Mouse (Mus musculus) CH12.LX (cell line): ENCODE results near the gene Wrap53. TPM values are rescaled to one million over a fixed set of nuclear protein-coding genes. Genes with fewer than 3 reads are reported as not detected.
A peak's percentile ranks its signal among the peaks of the same experiment; 100 is the strongest.

ENCODE experiments used
- DNase-seq: peaks from one replicate; pipeline ENCODE4 v3.0.0-alpha.2; 2013; ENCODE audit errors: extremely low read depth
- H3K27ac ChIP-seq: 2 replicates; pipeline ENCODE4 v1.5.1; 2012; ENCODE audit warnings: low read depth, mild to moderate bottlenecking, control low read depth, moderate library complexity; ENCODE audit not compliant: insufficient read depth
- H3K27me3 ChIP-seq: replicated peaks from 2 replicates; pipeline ENCODE3; 2012; ENCODE audit warnings: inconsistent platforms
- H3K36me3 ChIP-seq, 2 experiments: replicated peaks in 1 of 2; 2 replicates each; pipeline versions ENCODE3 to v1.6.1; 2012; ENCODE audit warnings: inconsistent platforms in 1 of 2, low read length in 1 of 2, mild to moderate bottlenecking in 1 of 2, mixed read lengths in 1 of 2, moderate library complexity in 1 of 2; ENCODE audit not compliant: control insufficient read depth in 1 of 2, insufficient read depth in 1 of 2
- H3K4me1 ChIP-seq, 2 experiments: 2 replicates each; pipeline ENCODE4 v1.6.1; 2012; ENCODE audit warnings: inconsistent platforms in 1 of 2, moderate library complexity in 1 of 2; ENCODE audit not compliant: insufficient read depth in 2 of 2, control insufficient read depth in 1 of 2
- H3K4me2 ChIP-seq: 2 replicates; pipeline ENCODE4 v1.6.1; 2012; ENCODE audit warnings: low read depth, mild to moderate bottlenecking, control low read depth; ENCODE audit not compliant: poor library complexity, insufficient read depth, severe bottlenecking
- H3K4me3 ChIP-seq, 3 experiments: fragments of 150-350 bp in 1 of 3; sonication (generic) in 1 of 3; replicated peaks in 1 of 3; 2 replicates each; pipeline versions ENCODE3 to v1.5.1; 2011 to 2012; ENCODE audit warnings: low read depth in 2 of 3, low read length in 2 of 3, mild to moderate bottlenecking in 2 of 3, moderate library complexity in 2 of 3, control low read depth in 1 of 3, improper control_type of control experiment in 1 of 3, inconsistent platforms in 1 of 3, mixed read lengths in 1 of 3; ENCODE audit not compliant: poor library complexity in 1 of 3
- H3K79me2 ChIP-seq: replicated peaks from 2 replicates; pipeline ENCODE4 v1.6.1; 2012; ENCODE audit warnings: mild to moderate bottlenecking, moderate library complexity; ENCODE audit not compliant: control insufficient read depth, poor library complexity, insufficient read depth, severe bottlenecking; ENCODE audit errors: extremely low read depth
- H3K9ac ChIP-seq: 2 replicates; pipeline ENCODE4 v1.6.1; 2012; ENCODE audit warnings: low read depth, mild to moderate bottlenecking, control low read depth, moderate library complexity; ENCODE audit not compliant: insufficient read depth
- H3K9me3 ChIP-seq: replicated peaks from 2 replicates; pipeline ENCODE3; 2012; ENCODE audit warnings: low read length, inconsistent platforms, mixed read lengths
- CHD2 ChIP-seq: IDR thresholded peaks from 2 replicates; pipeline ENCODE4 v1.6.1; 2011; ENCODE audit warnings: low read length, improper control_type of control experiment
- CTCF ChIP-seq, 2 experiments: IDR thresholded peaks in 1 of 2; conservative IDR thresholded peaks in 1 of 2; 2 replicates each; pipeline ENCODE4 v1.5.1; 2011 to 2012; ENCODE audit warnings: low read depth in 2 of 2, low read length in 2 of 2, improper control_type of control experiment in 1 of 2, inconsistent platforms in 1 of 2, mild to moderate bottlenecking in 1 of 2, moderate library complexity in 1 of 2
- E2F4 ChIP-seq: IDR thresholded peaks from 2 replicates; pipeline ENCODE4 v1.6.1; 2011; ENCODE audit warnings: low read depth, low read length, improper control_type of control experiment; ENCODE audit not compliant: insufficient replicate concordance
- ELF1 ChIP-seq: IDR thresholded peaks from 2 replicates; pipeline ENCODE4 v1.6.1; 2014; ENCODE audit warnings: low read depth, mild to moderate bottlenecking, inconsistent platforms, low read length, improper control_type of control experiment
- HCFC1 ChIP-seq: IDR thresholded peaks from 2 replicates; pipeline ENCODE4 v1.6.1; 2012; ENCODE audit warnings: low read depth, mild to moderate bottlenecking, inconsistent platforms, low read length, improper control_type of control experiment
- IRF4 ChIP-seq: IDR thresholded peaks from 2 replicates; pipeline ENCODE4 v1.6.1; 2014; ENCODE audit warnings: low read depth, mild to moderate bottlenecking, inconsistent platforms, low read length, improper control_type of control experiment
- MAX ChIP-seq: IDR thresholded peaks from 2 replicates; pipeline ENCODE4 v1.6.1; 2011; ENCODE audit warnings: low read length, improper control_type of control experiment
- MAZ ChIP-seq: IDR thresholded peaks from 2 replicates; pipeline ENCODE4 v1.6.1; 2012; ENCODE audit warnings: low read depth, mild to moderate bottlenecking, inconsistent platforms, low read length, improper control_type of control experiment, moderate library complexity
- MXI1 ChIP-seq: IDR thresholded peaks from 2 replicates; pipeline ENCODE4 v1.6.1; 2011; ENCODE audit warnings: mild to moderate bottlenecking, low read depth, low read length, improper control_type of control experiment
- MYC ChIP-seq: IDR thresholded peaks from 2 replicates; pipeline ENCODE4 v1.6.1; 2011; ENCODE audit warnings: low read depth, mild to moderate bottlenecking, improper control_type of control experiment, low read length
- PAX5 ChIP-seq: IDR thresholded peaks from 2 replicates; pipeline ENCODE4 v1.6.1; 2012; ENCODE audit warnings: low read length, inconsistent platforms, mixed read lengths
- POLR2A ChIP-seq: IDR thresholded peaks from 2 replicates; pipeline ENCODE4 v1.6.1; 2011; ENCODE audit warnings: low read depth, mild to moderate bottlenecking, improper control_type of control experiment, low read length
- POLR2AphosphoS2 ChIP-seq: IDR thresholded peaks from 2 replicates; pipeline ENCODE4 v1.6.1; 2011; ENCODE audit warnings: low read depth, low read length, improper control_type of control experiment
- SMC3 ChIP-seq: IDR thresholded peaks from 2 replicates; pipeline ENCODE4 v1.6.1; 2011; ENCODE audit warnings: low read depth, low read length, improper control_type of control experiment
- UBTF ChIP-seq: IDR thresholded peaks from 2 replicates; pipeline ENCODE4 v1.6.1; 2012; ENCODE audit warnings: low read depth, mild to moderate bottlenecking, inconsistent platforms, low read length, improper control_type of control experiment, moderate library complexity
- USF2 ChIP-seq: conservative IDR thresholded peaks from 2 replicates; pipeline ENCODE4 v1.6.1; 2011; ENCODE audit warnings: low read depth, low read length, improper control_type of control experiment
- ZC3H11A ChIP-seq: IDR thresholded peaks from 2 replicates; pipeline ENCODE4 v1.6.1; 2012; ENCODE audit warnings: low read depth, mild to moderate bottlenecking, inconsistent platforms, low read length, improper control_type of control experiment
- ZMIZ1 ChIP-seq: IDR thresholded peaks from 2 replicates; pipeline ENCODE4 v1.6.1; 2012; ENCODE audit warnings: low read depth, mild to moderate bottlenecking, inconsistent platforms, low read length, improper control_type of control experiment
- ZNF384 ChIP-seq: IDR thresholded peaks from 2 replicates; pipeline ENCODE4 v1.6.1; 2012; ENCODE audit warnings: low read depth, low read length, improper control_type of control experiment, inconsistent platforms
- dilution Hi-C: fragments of 300-500 bp; cut with MboI; formaldehyde crosslinking; loops from 2 replicates; pipeline ENCODE4 v1.14.3; 2020; ENCODE audit warnings: low sequenced_read_pairs; ENCODE audit not compliant: extremely low pct_unique_long_range_greater_than_20kb, extremely low pct_ligation_motif_present
- in situ Hi-C: fragments of 300-500 bp; cut with MboI; formaldehyde crosslinking; loops from 3 replicates; pipeline ENCODE4 v1.14.3; 2019; ENCODE audit warnings: low sequenced_read_pairs, low pct_ligation_motif_present, low pct_unique_long_range_greater_than_20kb, mixed read lengths
- polyA plus RNA-seq: library from polyadenylated mRNA; unstranded; fragments of >175 nt; gene quantifications from 2 replicates; pipeline ENCODE4 v1.2.1, GENCODE M21; 2012; ENCODE audit warnings: low read depth; ENCODE audit not compliant: insufficient read length
- total RNA-seq, 2 experiments: library from RNA; depleted of rRNA; stranded (reverse); fragments of 300-350 nt in 1 of 2; fragments of >200 nt in 1 of 2; gene quantifications; 2 replicates each; pipeline ENCODE4 v1.2.3; 2012 to 2014

The Wrap53 gene
- total and polyA plus RNA-seq, 3 experiments, result 25.4 to 36.0 (median 34.2) TPM

DNA sequence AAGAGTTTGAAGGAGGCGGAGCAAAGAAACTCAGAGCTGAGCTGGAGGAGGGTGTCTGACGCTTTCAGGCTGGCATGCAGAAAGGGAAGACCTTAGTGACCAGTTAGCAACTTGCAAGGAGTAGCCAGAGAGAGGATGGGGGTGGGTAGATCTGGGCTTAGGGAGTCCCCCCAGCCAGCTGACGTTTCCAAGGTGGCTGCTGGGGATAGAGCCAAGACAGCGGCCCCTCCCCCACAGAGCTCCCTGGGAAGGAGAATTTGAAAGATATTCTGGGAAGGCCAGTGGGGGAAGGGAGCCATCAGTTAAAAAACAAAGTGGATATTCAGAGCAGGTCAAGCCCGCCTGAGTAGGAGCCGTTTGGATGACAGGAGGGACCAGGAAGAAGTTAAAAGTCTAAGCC lies 20.0 kb upstream of the Wrap53 start:
- no peak overlapping the region for H3K9ac ChIP-seq
- H3K4me1 ChIP-seq, result peaks cover under 1 to 5% of the 10 kb centered on the region in 2 experiments; a peak in 2 of 4 replicates
- no peak overlapping the region for H3K4me2 ChIP-seq
- dilution Hi-C loops (no loop called here), in situ Hi-C loops (no loop called here)
- H3K27me3 ChIP-seq, result peaks cover 44% of the 10 kb centered on the region
- H3K4me3 ChIP-seq, result no peak overlapping the region
- TF ChIP-seq CHD2 (peak; percentile 52; the same call in 1 of the 2 replicates), ELF1 (no peak)
- peaks cover 0 to 3% of the 10 kb centered on the region in 2 experiments for H3K36me3 ChIP-seq
- no peak overlapping the region for H3K27ac ChIP-seq
- no peaks in the 10 kb centered on the region for H3K9me3 ChIP-seq
- no peaks in the 10 kb centered on the region for H3K79me2 ChIP-seq
- DNase-seq, result no peak

DNA sequence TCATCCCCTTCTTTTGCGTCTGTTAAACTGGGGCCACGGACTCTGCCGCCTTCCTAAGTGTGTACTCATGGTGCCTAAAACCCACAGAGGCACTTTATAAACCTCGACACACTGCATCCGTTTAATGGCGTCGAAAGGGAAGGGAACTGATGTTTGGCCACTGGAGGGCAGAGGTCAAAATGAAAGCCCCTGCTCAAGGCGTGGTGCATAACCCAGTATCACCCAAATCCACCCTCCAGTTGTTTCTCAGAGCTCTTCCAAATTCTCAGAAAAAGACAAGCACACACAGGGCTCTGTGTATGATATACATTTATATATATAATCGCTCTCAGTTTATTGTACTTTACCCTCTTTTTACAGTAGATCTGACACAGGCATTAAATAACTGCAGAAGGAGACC lies 19.4 kb upstream of the Wrap53 start:
- in situ Hi-C loops, result no loop called here
- no peak overlapping the region for H3K9ac ChIP-seq

DNA sequence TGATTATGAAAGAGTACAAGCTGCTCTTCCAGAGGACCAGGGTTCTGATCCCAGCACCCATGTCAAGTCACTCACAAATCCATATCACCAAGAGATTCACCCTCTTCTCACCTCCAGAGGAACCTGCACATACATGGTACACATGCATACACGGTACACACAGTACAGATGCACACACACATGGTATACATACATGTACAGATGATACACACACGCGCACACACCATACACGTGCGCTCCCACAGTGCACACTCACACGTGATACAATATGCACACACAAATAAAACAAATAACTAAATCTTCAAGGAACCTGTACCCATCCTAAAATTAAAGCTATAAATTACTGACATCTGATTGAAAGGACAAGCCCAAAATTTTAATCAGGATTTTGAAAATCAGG lies 14.8 kb upstream of the Wrap53 start:
- dilution Hi-C loops, result no loop called here

More for the DNA sequence above, 19.4 kb upstream of the Wrap53 start:
- peaks cover 0 to 5% of the 10 kb centered on the region in 2 experiments; a peak in 1 of 4 replicates for H3K4me1 ChIP-seq
- no peak for DNase-seq
- TF ChIP-seq E2F4 (no peak), MAX (no peak), USF2 (no peak), HCFC1 (no peak), ELF1 (no peak), MYC (no peak), POLR2A (no peak), MAZ (no peak), UBTF (no peak), ZMIZ1 (no peak), MXI1 (no peak), ZC3H11A (no peak), CHD2 (no peak), IRF4 (no peak), SMC3 (peak; percentile 16), CTCF (conservative IDR thresholded peaks at IDR 0.05 in 1 of 2, IDR thresholded peaks at IDR 0.05 in 1 of 2; ENCODE audit: low read depth in 2 of 2, low read length in 2 of 2) (peak in 1 of 2 experiments; percentile 40; a peak in 2 of 4 replicates), PAX5 (no peak)
- H3K79me2 ChIP-seq, result no peaks in the 10 kb centered on the region
- no peak overlapping the region for H3K4me2 ChIP-seq
- no peak overlapping the region for H3K27ac ChIP-seq
- H3K27me3 ChIP-seq, result peaks cover 37% of the 10 kb centered on the region
- dilution Hi-C loops, result no loop called here
- H3K9me3 ChIP-seq, result no peaks in the 10 kb centered on the region
- peaks cover 3 to 8% of the 10 kb centered on the region in 2 experiments for H3K36me3 ChIP-seq
- no peak overlapping the region for H3K4me3 ChIP-seq

More for the DNA sequence above, 14.8 kb upstream of the Wrap53 start:
- Histone ChIP-seq H3K4me3 (no peak overlapping the region), H3K4me2 (no peak overlapping the region), H3K36me3 (peaks cover 35 to 47% of the 10 kb centered on the region in 2 experiments), H3K9ac (no peak overlapping the region), H3K9me3 (no peaks in the 10 kb centered on the region), H3K27me3 (no peaks in the 10 kb centered on the region), H3K27ac (no peak overlapping the region), H3K4me1 (no peaks in the 10 kb centered on the region), H3K79me2 (no peaks in the 10 kb centered on the region)
- in situ Hi-C loops, result no loop called here
- no peak for DNase-seq
- TF ChIP-seq POLR2AphosphoS2 (0 out of 2 replicates have a peak, but pooled peaks have one; percentile 58), ZNF384 (no peak), CTCF (conservative IDR thresholded peaks at IDR 0.05 in 1 of 2, IDR thresholded peaks at IDR 0.05 in 1 of 2; ENCODE audit: low read depth in 2 of 2, low read length in 2 of 2) (no peak)
- TF ChIP-seq, all 38 proteins: peak for 1
